Mouse (Mus musculus) frontal cortex, postnatal 10 days (tissue): ENCODE results near the gene Aox3.

Source experiments
- DNase-seq, 2 experiments: peaks; one replicate each; pipeline ENCODE4 v3.0.0; 2022; ENCODE audit warnings: low spot score in 2 of 2, mixed read lengths in 1 of 2

Gene Aox3

GRCm38 (mm10) chr1:58105685-58106084 is 7.2 kb upstream of the Aox3 start:
- DNase-seq, result no peak

- no peak for DNase-seq
These were observed 5.9 kb upstream of the Aox3 start for GRCm38 (mm10) chr1:58107066-58107465.

GRCm38 (mm10) chr1:58110241-58110640 is 2.7 kb upstream of the Aox3 start:
- DNase-seq, result no peak

- DNase-seq, result no peak
These were observed 1.6 kb upstream of the Aox3 start for GRCm38 (mm10) chr1:58111315-58111714.

DNA sequence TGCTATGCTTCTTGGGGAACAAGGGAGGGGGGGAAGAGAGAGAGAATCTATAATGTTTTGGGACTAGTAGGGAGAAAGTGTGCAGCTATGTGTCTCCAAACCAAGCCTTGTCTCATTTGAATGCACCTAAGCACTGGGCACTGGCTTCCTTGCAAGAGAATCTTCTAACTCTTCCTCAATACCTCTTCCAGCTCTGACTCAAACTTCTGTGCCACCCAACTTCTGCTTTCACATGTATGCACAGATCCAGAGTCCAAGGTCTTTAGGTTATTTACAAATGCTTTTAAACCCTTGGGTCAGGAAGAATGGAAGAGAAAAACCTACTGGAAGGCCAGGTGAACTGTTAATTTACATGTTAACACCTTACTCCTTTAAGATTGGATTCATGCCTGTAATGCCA is 511 bp downstream of the Aox3 start:
- no peak for DNase-seq

DNA sequence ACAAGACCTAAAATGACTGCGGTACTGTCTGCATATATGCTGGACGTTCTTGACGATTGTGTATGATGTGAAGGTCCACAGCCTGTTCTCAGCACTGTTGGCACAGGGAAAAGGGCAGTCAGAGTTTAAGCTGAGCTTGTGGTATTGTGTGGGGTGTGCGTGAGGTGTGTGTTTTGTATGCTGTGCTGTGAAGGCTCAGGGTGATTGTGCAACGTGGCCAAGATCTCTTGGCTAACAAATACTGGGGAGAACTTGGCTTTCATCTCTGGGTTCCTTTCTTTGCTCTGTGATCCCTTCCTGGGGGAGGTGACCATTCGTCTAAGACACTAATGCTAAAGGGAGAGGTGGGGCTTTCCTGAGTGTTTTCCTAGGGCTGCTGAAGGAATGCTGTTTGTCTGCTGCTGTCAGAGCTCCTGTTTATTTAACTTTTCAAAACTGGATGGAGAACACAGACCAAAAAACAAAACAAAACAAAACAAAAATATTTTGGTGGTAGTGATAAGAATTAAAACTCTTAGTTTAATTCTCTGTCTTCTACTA is 1.2 kb downstream of the Aox3 start:
- no peak for DNase-seq

DNA sequence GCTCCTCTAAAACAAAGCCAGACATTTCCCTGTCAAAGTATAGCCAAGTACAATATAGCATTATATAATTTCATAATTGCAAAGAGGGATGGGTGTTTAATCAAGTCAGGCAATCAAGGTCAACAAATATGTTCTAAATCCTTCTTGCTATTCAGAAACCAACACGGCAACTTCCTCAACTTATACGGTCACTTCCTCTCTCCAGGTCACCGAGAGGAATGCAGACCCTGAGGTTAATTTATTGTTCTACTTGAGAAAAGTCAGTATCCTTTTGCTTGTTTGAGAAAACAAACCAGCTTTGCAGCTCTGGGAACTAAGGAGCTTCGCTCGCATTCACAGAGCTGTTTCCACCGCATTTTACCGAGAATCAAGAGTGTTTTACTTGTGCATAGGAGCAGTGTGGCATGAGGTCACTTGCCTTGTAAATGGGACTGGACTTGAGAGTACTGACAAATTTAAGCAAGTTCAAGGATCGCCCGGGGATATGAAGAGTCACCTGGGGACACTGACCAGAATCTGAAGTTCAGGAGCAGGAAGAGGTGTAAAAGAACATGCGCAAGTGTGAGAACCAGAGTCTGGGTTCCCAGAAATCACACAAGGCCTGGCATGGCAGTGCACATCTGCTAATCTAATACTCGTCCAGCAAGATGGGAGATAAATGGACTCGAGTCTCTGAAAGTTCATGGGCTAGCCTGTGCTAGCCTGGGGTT is 1.9 kb downstream of the Aox3 start:
- no peak for DNase-seq

DNA sequence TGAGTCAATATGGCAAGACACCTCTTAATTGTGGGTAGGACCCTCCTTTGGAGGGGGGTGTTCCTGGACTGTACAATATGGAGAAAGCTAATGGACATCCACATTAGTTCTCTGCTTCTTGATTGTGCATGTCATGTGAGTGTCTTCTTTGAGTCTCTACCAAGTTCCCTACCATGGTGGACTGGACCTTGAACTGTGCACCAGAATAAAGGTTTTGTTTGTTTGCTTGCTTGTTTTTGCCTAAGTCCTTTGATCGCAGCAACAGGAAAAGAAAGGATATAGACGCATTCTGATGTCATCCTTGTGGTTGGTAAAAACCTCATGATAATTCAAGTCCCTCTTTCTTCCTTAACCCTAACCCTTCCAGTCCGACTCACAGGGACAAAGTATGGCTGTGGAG is 5.3 kb downstream of the Aox3 start:
- DNase-seq, result no peak

DNA sequence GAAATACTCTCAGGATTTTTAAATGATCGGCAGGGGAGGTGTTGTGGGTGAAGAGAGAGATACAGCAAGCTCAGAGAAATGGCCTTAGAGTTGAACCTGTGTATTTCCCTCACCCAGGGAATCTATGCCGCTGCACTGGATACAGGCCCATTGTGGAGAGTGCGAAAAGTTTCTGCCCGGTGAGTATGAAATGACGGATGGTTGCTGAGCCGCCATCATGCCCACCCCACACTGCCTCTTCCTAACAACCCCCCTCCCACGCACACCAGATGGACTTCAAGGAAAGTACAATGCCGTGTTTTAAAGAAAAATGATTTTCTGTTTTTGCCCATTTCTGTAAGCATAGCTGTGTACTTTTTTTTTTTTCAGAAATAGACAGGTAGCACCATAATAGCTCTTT is 12.0 kb downstream of the Aox3 start:
- no peak for DNase-seq

- no peak for DNase-seq
These were observed 25.0 kb downstream of the Aox3 start for GRCm38 (mm10) chr1:58137891-58138290.

- no peak for DNase-seq
These were observed 26.1 kb downstream of the Aox3 start for GRCm38 (mm10) chr1:58138986-58139385.

DNA sequence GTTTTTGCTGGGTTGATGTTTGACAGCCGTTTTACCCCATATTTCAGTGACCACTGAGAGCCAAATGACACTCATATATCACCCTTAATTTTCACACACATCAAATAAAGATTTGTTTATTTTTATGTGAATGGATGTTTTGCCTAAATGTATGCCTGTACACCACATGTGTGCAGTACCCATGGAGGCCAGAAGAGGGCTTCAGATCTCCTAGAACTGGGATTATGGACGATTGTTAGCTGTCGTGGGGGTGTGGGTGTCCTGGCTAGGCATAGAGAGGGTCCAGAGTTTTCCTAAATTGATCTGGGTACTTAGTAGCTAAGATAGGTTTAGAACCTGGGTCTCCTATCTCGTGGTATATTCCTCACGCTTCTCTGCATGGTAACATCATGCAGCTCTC is 27.7 kb downstream of the Aox3 start:
- no peak for DNase-seq

DNA sequence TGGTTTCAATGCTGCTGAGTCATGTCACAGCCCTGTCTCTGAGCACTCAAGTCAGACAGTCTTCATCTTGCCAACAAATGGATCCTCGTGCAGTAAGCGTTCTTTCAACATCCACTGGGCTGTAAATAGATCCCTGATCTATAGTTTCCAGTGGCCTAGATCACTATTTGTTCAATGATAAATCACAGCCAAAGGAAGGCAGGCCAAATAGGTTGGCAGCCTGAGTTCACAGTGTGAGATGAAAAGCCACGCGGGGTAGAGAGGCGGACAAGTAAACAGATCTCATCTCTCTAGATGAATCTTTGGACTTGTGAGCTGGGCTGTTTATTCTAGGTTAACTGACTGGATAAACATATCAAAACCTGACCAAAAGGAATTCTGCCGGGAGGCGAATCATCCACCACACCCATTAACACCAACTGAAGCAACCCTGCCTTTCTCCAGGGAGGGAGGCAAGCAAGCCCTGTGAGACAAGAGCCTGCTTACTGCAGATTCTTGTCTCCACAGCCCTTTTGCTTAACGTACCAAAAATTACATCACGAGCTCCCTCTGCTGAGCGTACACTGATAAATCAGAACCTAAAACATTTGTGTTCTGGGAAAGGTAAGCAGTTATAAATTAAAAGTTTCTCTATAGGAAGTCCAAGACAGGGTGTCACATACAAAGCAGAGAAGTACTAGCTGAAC is 31.6 kb downstream of the Aox3 start:
- DNase-seq, result peak in 1 of 2 experiments; percentile 23

- no peak for DNase-seq
These were observed 33.1 kb downstream of the Aox3 start for GRCm38 (mm10) chr1:58146026-58146425.

GRCm38 (mm10) chr1:58147776-58148175 is 34.8 kb downstream of the Aox3 start:
- DNase-seq, result no peak

DNA sequence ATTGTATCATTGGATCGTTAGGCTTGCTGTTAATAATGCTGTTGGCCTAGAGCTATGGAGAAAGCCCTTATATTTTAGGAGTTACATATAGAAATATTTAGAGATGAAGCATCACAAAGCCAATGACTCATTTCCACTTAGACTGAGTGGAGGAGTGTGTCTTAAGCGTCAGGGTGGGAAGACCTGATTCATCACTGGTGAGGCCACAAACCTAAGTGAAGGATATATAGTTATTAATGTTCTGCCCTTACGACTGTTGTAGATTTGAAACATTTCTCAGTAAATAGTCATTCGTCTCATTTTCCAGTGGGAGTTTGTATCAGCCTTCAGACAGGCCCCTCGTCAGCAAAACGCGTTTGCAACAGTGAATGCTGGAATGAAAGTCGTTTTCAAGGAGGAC is 39.3 kb downstream of the Aox3 start:
- no peak for DNase-seq

DNA sequence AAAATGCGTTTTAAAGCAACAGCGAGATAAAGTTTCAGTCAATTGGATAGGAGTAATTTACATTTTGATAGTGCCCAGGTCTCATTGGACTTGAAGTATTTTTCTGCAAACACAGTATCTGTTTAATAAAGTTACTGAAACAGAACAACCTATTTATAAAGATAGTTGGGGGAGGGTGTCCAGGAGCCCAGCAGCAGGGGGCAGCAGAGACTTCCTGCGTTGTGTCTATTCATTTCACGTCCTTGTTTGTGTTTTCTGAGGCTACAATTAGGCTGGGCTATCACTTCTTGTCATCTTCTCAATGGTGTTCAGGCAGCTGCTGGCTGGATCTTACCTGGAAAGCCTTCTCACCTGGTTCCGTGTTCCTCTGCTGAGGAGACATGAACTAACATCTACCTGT is 43.8 kb downstream of the Aox3 start:
- DNase-seq, result peak; percentile 13 to 32

- DNase-seq, result no peak
These were observed 57.0 kb downstream of the Aox3 start for GRCm38 (mm10) chr1:58169893-58170292.

GRCm38 (mm10) chr1:58188514-58189175 is 75.7 kb downstream of the Aox3 start:
- DNase-seq, result no peak

GRCm38 (mm10) chr1:58194317-58194716 is 81.4 kb downstream of the Aox3 start:
- no peak for DNase-seq

DNA sequence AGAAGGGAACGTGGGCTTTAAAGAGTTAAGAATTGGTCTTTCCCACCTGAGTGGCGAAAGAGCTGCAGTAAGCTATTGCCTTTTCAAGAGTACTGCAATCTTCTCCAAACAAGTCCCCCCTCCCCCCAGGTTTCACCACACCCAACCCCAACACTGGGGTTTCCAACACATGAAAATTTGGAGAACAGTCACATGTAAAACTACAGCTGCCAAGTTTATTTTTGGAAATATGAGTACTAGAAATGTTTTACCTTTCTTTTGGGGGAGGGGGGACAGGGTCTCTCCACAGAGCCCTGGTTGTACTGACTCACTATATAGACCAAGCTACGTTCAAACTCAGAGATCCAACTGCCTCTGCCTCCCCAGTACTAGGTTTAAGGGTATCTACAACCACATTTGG is 82.1 kb downstream of the Aox3 start:
- DNase-seq, result no peak

DNA sequence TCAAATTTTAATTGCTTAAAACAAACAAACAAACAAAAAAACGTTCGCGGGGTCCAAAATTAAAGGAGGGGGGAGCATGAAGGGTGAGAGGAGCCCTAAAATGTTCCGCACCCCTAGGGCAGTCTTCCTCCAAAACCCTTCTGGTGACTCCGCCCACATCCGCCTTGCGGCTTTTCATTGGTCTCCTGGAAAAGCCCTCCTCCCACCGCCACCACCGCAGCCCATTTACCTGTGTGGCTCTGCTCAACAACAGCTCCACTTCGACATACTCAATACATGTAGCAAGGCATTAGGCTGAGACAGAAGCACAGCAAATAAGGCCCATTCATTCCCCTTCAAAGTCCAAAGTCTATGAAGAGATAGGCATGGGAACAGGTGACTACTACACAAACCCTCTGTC is 82.6 kb downstream of the Aox3 start:
- DNase-seq, result no peak

DNA sequence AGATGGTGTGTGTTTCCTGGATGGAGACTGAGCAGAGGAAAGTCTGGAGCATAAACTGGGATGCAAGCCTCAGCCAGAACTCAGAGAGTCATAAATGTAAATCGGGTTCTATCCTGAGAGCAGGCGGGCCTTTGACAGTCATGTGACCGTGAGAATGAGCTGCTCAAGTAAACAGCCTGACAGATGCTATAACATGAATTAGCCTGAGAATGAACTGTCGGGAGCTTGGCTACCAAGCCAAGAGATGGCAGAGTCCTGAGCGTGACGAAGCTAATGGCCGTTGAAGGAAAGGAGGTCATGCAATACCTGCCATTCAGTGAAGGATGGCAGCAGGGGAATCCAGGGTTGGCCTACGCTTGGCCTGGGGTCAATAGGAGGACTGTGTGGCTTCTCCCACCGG is 84.1 kb downstream of the Aox3 start:
- no peak for DNase-seq
